Mouse (Mus musculus): Measurements from ENCODE around the gene Arhgap45.
A peak's percentile ranks its signal among the peaks of the same experiment; 100 is the strongest.

Arhgap45 gene

GRCm38 (mm10) chr10:80015583-80015982 is 870 bp upstream of the Arhgap45 start:
- DNase-seq (ENCODE audit: inconsistent ontology term), result no peak

GRCm38 (mm10) chr10:80016931-80017330 is 478 bp downstream of the Arhgap45 start:
- no peak for DNase-seq (ENCODE audit: inconsistent ontology term)

GRCm38 (mm10) chr10:80017361-80017760 is 908 bp downstream of the Arhgap45 start:
- no peak for DNase-seq (ENCODE audit: inconsistent ontology term)

- DNase-seq (ENCODE audit: inconsistent ontology term), result no peak
These were observed 1.3 kb downstream of the Arhgap45 start for GRCm38 (mm10) chr10:80017771-80018170.

- no peak for DNase-seq (ENCODE audit: inconsistent ontology term)
These were observed 2.4 kb downstream of the Arhgap45 start for GRCm38 (mm10) chr10:80018739-80019297.

GRCm38 (mm10) chr10:80019471-80020131 is 3.1 kb downstream of the Arhgap45 start:
- no peak for DNase-seq (ENCODE audit: inconsistent ontology term)

GRCm38 (mm10) chr10:80020191-80020590 is 3.7 kb downstream of the Arhgap45 start:
- DNase-seq (ENCODE audit: inconsistent ontology term), result no peak

- DNase-seq (ENCODE audit: inconsistent ontology term), result no peak
These were observed 4.3 kb downstream of the Arhgap45 start for GRCm38 (mm10) chr10:80020603-80021319.

GRCm38 (mm10) chr10:80021320-80021641 is 4.8 kb downstream of the Arhgap45 start:
- DNase-seq (ENCODE audit: inconsistent ontology term), result no peak

GRCm38 (mm10) chr10:80022164-80022563 is 5.7 kb downstream of the Arhgap45 start:
- DNase-seq (ENCODE audit: inconsistent ontology term), result no peak

GRCm38 (mm10) chr10:80022806-80023205 is 6.4 kb downstream of the Arhgap45 start:
- DNase-seq (ENCODE audit: inconsistent ontology term), result no peak

GRCm38 (mm10) chr10:80023758-80024157 is 7.3 kb downstream of the Arhgap45 start:
- no peak for DNase-seq (ENCODE audit: inconsistent ontology term)

- no peak for DNase-seq (ENCODE audit: inconsistent ontology term)
These were observed 8.0 kb downstream of the Arhgap45 start for GRCm38 (mm10) chr10:80024229-80025043.

GRCm38 (mm10) chr10:80025044-80025347 is 8.5 kb downstream of the Arhgap45 start:
- DNase-seq (ENCODE audit: inconsistent ontology term), result no peak

GRCm38 (mm10) chr10:80025463-80025862 is 9.0 kb downstream of the Arhgap45 start:
- no peak for DNase-seq (ENCODE audit: inconsistent ontology term)

GRCm38 (mm10) chr10:80025889-80026288 is 9.4 kb downstream of the Arhgap45 start:
- no peak for DNase-seq (ENCODE audit: inconsistent ontology term)

- DNase-seq (ENCODE audit: inconsistent ontology term), result no peak
These were observed 11.4 kb downstream of the Arhgap45 start for GRCm38 (mm10) chr10:80027681-80028520.

GRCm38 (mm10) chr10:80028521-80028846 is 12.0 kb downstream of the Arhgap45 start:
- no peak for DNase-seq (ENCODE audit: inconsistent ontology term)

- DNase-seq (ENCODE audit: inconsistent ontology term), result no peak
These were observed 13.7 kb downstream of the Arhgap45 start for GRCm38 (mm10) chr10:80030191-80030590.

- no peak for DNase-seq (ENCODE audit: inconsistent ontology term)
These were observed 14.3 kb downstream of the Arhgap45 start for GRCm38 (mm10) chr10:80030736-80031135.

GRCm38 (mm10) chr10:80032799-80033480 is 16.5 kb downstream of the Arhgap45 start:
- peak; percentile 69 for DNase-seq (ENCODE audit: inconsistent ontology term)

All from Muller cell, postnatal 12 days (primary cell).